Mouse (Mus musculus) heart, postnatal 36 days (tissue): ENCODE data around the gene Gm3435. TPM values are rescaled to one million over a fixed set of nuclear protein-coding genes. Genes with fewer than 3 reads are reported as not detected.

Experiments used
- total RNA-seq, 2 experiments: library from RNA; stranded (reverse); gene quantifications; 2 replicates each; pipeline ENCODE4 v1.2.3; 2021

Gm3435 gene
- total RNA-seq, 2 experiments from 2014 or later, result 1.0 to 2.6 TPM

Other genes starting within 250 kb of the Gm3435 start
- gene Wdr27, start 67.0 kb upstream of the Gm3435 start, total RNA-seq, result 1 to 10 TPM in 1 of 2 experiments, under 1 TPM in 1; 0.35 to 1.1 TPM
- 10 to 100 TPM; 11.9 to 14.7 TPM for gene 1600012H06Rik, start 67.0 kb upstream of the Gm3435 start, total RNA-seq
- 10 to 100 TPM; 50.9 to 51.3 TPM for gene Phf10, start 48.9 kb upstream of the Gm3435 start, total RNA-seq
- 1 to 10 TPM; 1.3 to 1.8 TPM for gene 9030025P20Rik, start 31.7 kb upstream of the Gm3435 start, total RNA-seq
- not detected for gene Gm3417, start 31.4 kb upstream of the Gm3435 start, total RNA-seq
- gene Ermard, start 31.0 kb downstream of the Gm3435 start, total RNA-seq, result 10 to 100 TPM; 25.7 to 26.4 TPM
- not detected for gene Tcte3, start 31.3 kb downstream of the Gm3435 start, total RNA-seq
- 1 to 10 TPM; 1.2 to 1.4 TPM for gene Gm3448, start 31.4 kb downstream of the Gm3435 start, total RNA-seq